Comparison of ENCODE assay signal across 42 mouse cellular contexts in the genomic region with DNA sequence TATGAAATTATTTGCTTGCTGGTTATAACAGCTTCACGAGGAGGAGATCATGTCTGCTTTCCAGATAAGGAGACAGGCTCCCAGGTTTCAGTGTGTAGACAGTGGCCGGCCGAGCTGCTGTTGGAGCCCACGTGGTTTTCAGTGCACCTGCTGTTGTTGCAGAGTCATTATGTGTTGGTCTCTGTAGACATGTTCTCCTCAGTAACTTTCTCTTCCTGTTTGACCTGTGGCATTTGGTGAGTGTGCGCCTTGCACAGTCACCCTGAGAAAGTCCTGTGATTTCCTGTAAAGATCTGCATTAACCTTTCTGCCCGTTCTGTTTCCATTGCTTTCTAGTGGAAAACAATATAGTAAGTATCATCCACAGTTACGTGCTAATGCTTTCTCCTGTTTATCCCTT. TPM values are rescaled to one million over a fixed set of nuclear protein-coding genes. Genes with fewer than 3 reads are reported as not detected.
DNase-seq lines count a peak whose midpoint lies in the region; ATAC-seq and TF ChIP-seq lines count a peak whose summit lies in the region.
"Had no signal": no experiment of that assay in that cellular context is flagged by ENCODE, and none has a peak within 500 bp of the region (broad histone marks: within the 10 kb centered on the region; RNA-seq: fewer than 3 reads in every experiment).

No protein-coding gene starts in this region.

- in situ Hi-C loops in CH12.LX (cut with MboI; ENCODE audit: low pct_ligation_motif_present, low pct_unique_long_range_greater_than_20kb, low sequenced_read_pairs) = no loop called here

- 0 out of 2 replicates have a peak overlapping the region, but pooled peaks have one; percentile 2 for H3K9ac ChIP-seq in CH12.LX (ENCODE audit: insufficient read depth, low read depth)
- H3K9ac ChIP-seq in forebrain, embryonic 13.5 days = no peak overlapping the region
- H3K9ac ChIP-seq: embryonic facial prominence, embryonic 15.5 days; forebrain, embryonic 12.5 days; hindbrain, embryonic 14.5 days; liver, embryonic 12.5 days; liver, postnatal 0 days; neural tube, embryonic 13.5 days had no signal

- TF ChIP-seq CTCF in CH12.LX (conservative IDR thresholded peaks at IDR 0.05 in 1 of 2, IDR thresholded peaks at IDR 0.05 in 1 of 2; ENCODE audit: low read depth in 2 of 2, low read length in 2 of 2) = no peak

- ATAC-seq in forebrain, embryonic 13.5 days = no peak
- ATAC-seq: inflammation-experienced regulatory T-cells, adult 6 months; liver, embryonic 12.5 days; liver, postnatal 0 days; midbrain, embryonic 16.5 days had no signal

- no peak; the same call in 1 of the 2 replicates for TF ChIP-seq RAD21 in CH12.LX (IDR thresholded peaks at IDR 0.05; ENCODE audit: low read depth, low read length)

- H3K27me3 ChIP-seq in CH12.LX (replicated peaks) = no peaks in the 10 kb centered on the region
- H3K27me3 ChIP-seq in splenic B cell, adult 2 months (ENCODE audit: control insufficient read depth, insufficient read depth, low read length, poor library complexity, severe bottlenecking) = no peaks in the 10 kb centered on the region
- no peaks in the 10 kb centered on the region for H3K27me3 ChIP-seq in forebrain, embryonic 13.5 days
- H3K27me3 ChIP-seq: embryonic facial prominence, embryonic 15.5 days; forebrain, embryonic 12.5 days; liver, embryonic 12.5 days; neural tube, embryonic 13.5 days had no signal

- peak overlapping the region in 1 of 3 experiments; percentile 3 for H3K4me3 ChIP-seq in CH12.LX (replicated peaks in 1 of 3; ENCODE audit: low read depth in 2 of 3, low read length in 2 of 3, poor library complexity in 1 of 3)
- H3K4me3 ChIP-seq in forebrain, embryonic 13.5 days = no peak overlapping the region
- H3K4me3 ChIP-seq: embryonic facial prominence, embryonic 10.5 days; embryonic facial prominence, embryonic 15.5 days; forebrain, embryonic 12.5 days; left cerebral cortex, adult 2 months; liver, embryonic 12.5 days; neural tube, embryonic 13.5 days had no signal

- 0 out of 2 replicates have a peak, but pooled peaks have one; percentile 25 for TF ChIP-seq POLR2A in CH12.LX (IDR thresholded peaks at IDR 0.05; ENCODE audit: low read depth, low read length)

- TF ChIP-seq EP300 in CH12.LX (IDR thresholded peaks at IDR 0.05; ENCODE audit: low read length) = peak; percentile 95

- H3K27ac ChIP-seq in CH12.LX (ENCODE audit: insufficient read depth, low read depth) = peak overlapping the region; percentile 73; the same call in 1 of the 2 replicates
- no peak overlapping the region for H3K27ac ChIP-seq in forebrain, embryonic 13.5 days
- H3K27ac ChIP-seq: embryonic facial prominence, embryonic 10.5 days; embryonic facial prominence, embryonic 15.5 days; forebrain, embryonic 12.5 days; hindbrain, embryonic 14.5 days; left cerebral cortex, adult 2 months; liver, embryonic 12.5 days; neural tube, embryonic 13.5 days had no signal

- 90% methylated on average over 7 of the region's 7 CpGs for WGBS in forebrain, embryonic 13.5 days

- H3K79me2 ChIP-seq in CH12.LX (replicated peaks; ENCODE audit: control insufficient read depth, extremely low read depth, insufficient read depth, poor library complexity, severe bottlenecking) = no peaks in the 10 kb centered on the region

- H3K4me2 ChIP-seq in CH12.LX (ENCODE audit: insufficient read depth, low read depth, poor library complexity, severe bottlenecking) = peak overlapping the region; percentile 18; the same call in 1 of the 2 replicates
- H3K4me2 ChIP-seq in forebrain, embryonic 13.5 days = no peak overlapping the region
- H3K4me2 ChIP-seq: embryonic facial prominence, embryonic 15.5 days; forebrain, embryonic 12.5 days; heart, embryonic 11.5 days; hindbrain, embryonic 14.5 days; liver, embryonic 12.5 days; midbrain, embryonic 11.5 days; neural tube, embryonic 13.5 days had no signal

- no peaks in the 10 kb centered on the region for H3K9me3 ChIP-seq in CH12.LX (replicated peaks; ENCODE audit: low read length)
- H3K9me3 ChIP-seq in forebrain, embryonic 13.5 days (replicated peaks) = no peaks in the 10 kb centered on the region
- H3K9me3 ChIP-seq: embryonic facial prominence, embryonic 10.5 days; embryonic facial prominence, embryonic 15.5 days; forebrain, embryonic 12.5 days; liver, embryonic 12.5 days; neural tube, embryonic 13.5 days had no signal

- H3K36me3 ChIP-seq in CH12.LX (replicated peaks in 1 of 2; ENCODE audit: control insufficient read depth in 1 of 2, insufficient read depth in 1 of 2, low read length in 1 of 2) = peaks cover 2 to 21% of the 10 kb centered on the region in 2 experiments
- H3K36me3 ChIP-seq in splenic B cell, adult 2 months (ENCODE audit: control insufficient read depth, insufficient read depth, low read length, poor library complexity, severe bottlenecking) = 0 out of 2 replicates have a peak, but pooled peaks cover 2% of the 10 kb centered on the region
- H3K36me3 ChIP-seq in forebrain, embryonic 13.5 days (ENCODE audit: poor library complexity, severe bottlenecking) = peaks cover 85% of the 10 kb centered on the region
- H3K36me3 ChIP-seq: liver, embryonic 12.5 days had no signal

- peaks cover 10 to 39% of the 10 kb centered on the region in 2 experiments for H3K4me1 ChIP-seq in CH12.LX (ENCODE audit: control insufficient read depth in 1 of 2, insufficient read depth in 2 of 2)
- H3K4me1 ChIP-seq in forebrain, embryonic 13.5 days = no peaks in the 10 kb centered on the region
- H3K4me1 ChIP-seq: embryonic facial prominence, embryonic 10.5 days; embryonic facial prominence, embryonic 15.5 days; forebrain, embryonic 12.5 days; liver, embryonic 12.5 days; neural tube, embryonic 13.5 days had no signal

- DNase-seq in A20 (ENCODE audit: low read depth, low spot score) = peak; percentile 82
- peak; percentile 74 for DNase-seq in CH12.LX (ENCODE audit: extremely low read depth)
- DNase-seq in induced T-regulatory cell, adult 2 months (ENCODE audit: low read depth) = peak; percentile 39
- DNase-seq in splenic B cell, adult 2 months (ENCODE audit: low read depth, low spot score) = peak; percentile 26
- DNase-seq in thymus, adult 18-20 months = no peak
- DNase-seq in layer of hippocampus, adult 11-12 months (ENCODE audit: low spot score) = no peak
- DNase-seq: adrenal gland, postnatal 25 days; B cell, adult 2 months; cerebellum, adult 2 months; cerebellum, postnatal 14 days; gastrocnemius, postnatal 14 days; heart, adult 18-20 months; heart, postnatal 4 days; kidney, adult 11 months; kidney, postnatal 14 days; liver, postnatal 0 days; lung, postnatal 4 days; right cerebral cortex, postnatal 4 days; thymus, postnatal 25 days had no signal

- dilution Hi-C loops in CH12.LX (cut with MboI; ENCODE audit: extremely low pct_ligation_motif_present, extremely low pct_unique_long_range_greater_than_20kb, low sequenced_read_pairs) = no loop called here

TF ChIP-seq in CH12.LX, 34 proteins besides CTCF, POLR2A, EP300 and RAD21:
- peak; percentile 59 for TF ChIP-seq USF2 (conservative IDR thresholded peaks at IDR 0.05; ENCODE audit: low read depth, low read length)
- TF ChIP-seq HCFC1 (IDR thresholded peaks at IDR 0.05; ENCODE audit: low read depth, low read length) = no peak
- peak; percentile 76 for TF ChIP-seq MAFK (IDR thresholded peaks at IDR 0.05; ENCODE audit: insufficient replicate concordance, low read length)
- TF ChIP-seq TCF12 (IDR thresholded peaks at IDR 0.05; ENCODE audit: low read depth, low read length) = peak; percentile 90
- no peak for TF ChIP-seq ZC3H11A (IDR thresholded peaks at IDR 0.05; ENCODE audit: low read depth, low read length)
- no peak for TF ChIP-seq POLR2AphosphoS2 (IDR thresholded peaks at IDR 0.05; ENCODE audit: low read depth, low read length)
- TF ChIP-seq ETS1 (conservative IDR thresholded peaks at IDR 0.05; ENCODE audit: low read depth, low read length) = peak; percentile 81
- TF ChIP-seq JUND (conservative IDR thresholded peaks at IDR 0.05; ENCODE audit: low read depth, low read length) = peak; percentile 82
- TF ChIP-seq MYC (IDR thresholded peaks at IDR 0.05; ENCODE audit: low read depth, low read length) = peak; percentile 92
- peak; percentile 95 for TF ChIP-seq MAX (IDR thresholded peaks at IDR 0.05; ENCODE audit: low read length)
- no peak for TF ChIP-seq E2F4 (IDR thresholded peaks at IDR 0.05; ENCODE audit: insufficient replicate concordance, low read depth, low read length)
- TF ChIP-seq IRF4 (IDR thresholded peaks at IDR 0.05; ENCODE audit: low read depth, low read length) = peak; percentile 93
- no peak for TF ChIP-seq PAX5 (IDR thresholded peaks at IDR 0.05; ENCODE audit: low read length)
- no peak for TF ChIP-seq CHD1 (IDR thresholded peaks at IDR 0.05; ENCODE audit: low read depth, low read length)
- TF ChIP-seq NELFE (IDR thresholded peaks at IDR 0.05; ENCODE audit: low read depth, low read length) = no peak; the same call in 1 of the 2 replicates
- TF ChIP-seq JUN (IDR thresholded peaks at IDR 0.05; ENCODE audit: insufficient read depth, low read depth, low read length) = peak; percentile 44; the same call in 1 of the 2 replicates
- peak; percentile 50; the same call in 1 of the 2 replicates for TF ChIP-seq SIN3A (IDR thresholded peaks at IDR 0.05; ENCODE audit: low read length)
- TF ChIP-seq MXI1 (IDR thresholded peaks at IDR 0.05; ENCODE audit: low read depth, low read length) = peak; percentile 82
- no peak for TF ChIP-seq ZKSCAN1 (IDR thresholded peaks at IDR 0.05; ENCODE audit: borderline replicate concordance, low read depth, low read length)
- no peak for TF ChIP-seq TBP (conservative IDR thresholded peaks at IDR 0.05; ENCODE audit: low read depth, low read length)
- TF ChIP-seq BHLHE40 (IDR thresholded peaks at IDR 0.05; ENCODE audit: low read depth, low read length) = peak; percentile 84
- peak; percentile 64 for TF ChIP-seq USF1 (IDR thresholded peaks at IDR 0.05; ENCODE audit: low read depth, low read length)
- TF ChIP-seq MEF2A (IDR thresholded peaks at IDR 0.05; ENCODE audit: borderline replicate concordance, low read depth, low read length) = peak; percentile 73; the same call in 1 of the 2 replicates
- peak; percentile 60 for TF ChIP-seq ELF1 (IDR thresholded peaks at IDR 0.05; ENCODE audit: low read depth, low read length)
- peak; percentile 54; the same call in 1 of the 2 replicates for TF ChIP-seq NRF1 (IDR thresholded peaks at IDR 0.05; ENCODE audit: low read depth, low read length)
TF ChIP-seq in CH12.LX: peak in this region for 16.

RNA-seq across cellular contexts. Expression of a gene that starts 42.7 kb away (rescaled TPM):
- total RNA-seq in CH12.LX (2012; rRNA removed) (not detected in 2 replicates), CH12.LX (2014; rRNA removed) (not detected in 2 replicates)
- not detected in 2 replicates for polyA plus RNA-seq in CH12.LX (2012; ENCODE audit: insufficient read length, low read depth)
- polyA plus RNA-seq in forebrain, embryonic 13.5 days (2015; fragmentation: Nextera tagmentation; extraction: Ambion mirVana) = not detected in 2 replicates
- total RNA-seq: adrenal gland, adult 18-20 months; adrenal gland, postnatal 25 days; gastrocnemius, postnatal 14 days; heart, adult 18-20 months; heart, postnatal 4 days; layer of hippocampus, adult 18-20 months; layer of hippocampus, postnatal 10 days; left cerebral cortex, adult 2 months; left cerebral cortex, postnatal 36 days had no signal
- polyA plus RNA-seq: brain, embryonic 14.5 days; cerebellum, adult 2 months; embryonic facial prominence, embryonic 10.5 days; embryonic facial prominence, embryonic 15.5 days; forebrain, embryonic 12.5 days; heart, embryonic 11.5 days; heart, postnatal 0 days; hindbrain, embryonic 14.5 days; inflammation-experienced regulatory T-cells, adult 6 months; kidney, embryonic 14.5 days; limb, embryonic 14.5 days; liver, embryonic 12.5 days; liver, postnatal 0 days; lung, embryonic 16.5 days; midbrain, embryonic 11.5 days; midbrain, embryonic 16.5 days; neural tube, embryonic 13.5 days; stomach, embryonic 14.5 days; testis, adult 2 months had no signal

RNA-seq across cellular contexts. Expression of a gene that starts 54.5 kb away (rescaled TPM):
- total RNA-seq in CH12.LX (2012; rRNA removed) (1.9 and 2.3 TPM in 2 replicates), CH12.LX (2014; rRNA removed) (1.8 TPM in 2 replicates)
- 2.7 and 2.9 TPM in 2 replicates for polyA plus RNA-seq in CH12.LX (2012; ENCODE audit: insufficient read length, low read depth)
- 20.7 and 22.1 TPM in 2 replicates for polyA plus RNA-seq in forebrain, embryonic 13.5 days (2015; fragmentation: Nextera tagmentation; extraction: Ambion mirVana)

Comparison
In these comparisons a context has a peak if more than half of its experiments do, and no peak if none do; other contexts are left out.
1. DNase-seq: peak in A20 (single experiment), CH12.LX (single experiment), induced T-regulatory cell, adult 2 months (single experiment) and splenic B cell, adult 2 months (single experiment); none in thymus, adult 18-20 months (0 of 2) and layer of hippocampus, adult 11-12 months (single experiment).